Mouse (Mus musculus) testis, adult 2 months (tissue): Measurements from ENCODE around the gene Ngb.

Experiments used
- CTCF ChIP-seq: fragments of 200-500 bp; IDR thresholded peaks from 2 replicates; pipeline ENCODE4 v1.5.1; 2012; ENCODE audit warnings: low read depth, mild to moderate bottlenecking, inconsistent platforms, low read length, moderate library complexity; ENCODE audit not compliant: control insufficient read depth, insufficient read depth, insufficient replicate concordance
- POLR2A ChIP-seq: fragments of 200-500 bp; IDR thresholded peaks from 2 replicates; pipeline ENCODE4 v1.6.1; 2012; ENCODE audit warnings: low read depth, mild to moderate bottlenecking, inconsistent platforms, low read length, moderate library complexity; ENCODE audit not compliant: control insufficient read depth

DNA sequence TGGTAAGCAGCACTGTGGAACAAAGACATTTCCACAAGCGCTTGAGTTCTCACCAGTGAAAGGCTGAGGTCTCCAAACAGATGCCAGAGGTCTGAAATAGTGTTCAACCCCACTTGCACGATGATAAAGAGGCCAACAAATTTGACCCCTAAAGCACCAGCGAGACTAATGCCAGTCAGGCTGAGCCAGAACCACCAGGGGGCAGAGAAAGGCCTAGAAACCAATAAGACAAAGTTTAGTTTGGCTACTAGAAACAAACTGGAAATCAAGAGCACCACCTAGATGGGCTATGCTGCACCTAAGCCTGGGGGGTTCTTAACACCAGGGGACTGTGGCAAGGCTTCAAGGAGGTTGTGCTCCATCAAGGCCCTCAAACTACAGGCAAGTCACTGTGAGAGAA, 29.3 kb upstream of the Ngb start:
- TF ChIP-seq POLR2A (no peak), CTCF (no peak; the same call in 1 of the 2 replicates)
